ENCODE assay signal across 23 mouse cellular contexts in genomic region chr13:47298010-47298409, GRCm38 (mm10).
DNase-seq lines count a peak whose midpoint lies in the region; ATAC-seq lines count a peak whose summit lies in the region.
"Had no signal": no experiment of that assay in that cellular context is flagged by ENCODE, and none has a peak within 500 bp of the region (broad histone marks: within the 10 kb centered on the region; RNA-seq: fewer than 3 reads in every experiment).

No protein-coding gene starts in this region.

- H3K4me3 ChIP-seq in hindbrain, embryonic 16.5 days (ENCODE audit: low read length) = no peak overlapping the region
- H3K4me3 ChIP-seq in hindbrain, embryonic 10.5 days = no peak overlapping the region
- H3K4me3 ChIP-seq in forebrain, embryonic 16.5 days (replicated peaks; ENCODE audit: low read length) = no peak overlapping the region
- no peak overlapping the region for H3K4me3 ChIP-seq in neural tube, embryonic 12.5 days
- H3K4me3 ChIP-seq: embryonic facial prominence, embryonic 15.5 days; heart, embryonic 10.5 days; limb, embryonic 13.5 days; liver, embryonic 13.5 days; midbrain, embryonic 12.5 days had no signal

- H3K27me3 ChIP-seq in hindbrain, embryonic 16.5 days (replicated peaks; ENCODE audit: control insufficient read depth, insufficient read depth, low read length) = no peaks in the 10 kb centered on the region
- no peaks in the 10 kb centered on the region for H3K27me3 ChIP-seq in hindbrain, embryonic 10.5 days (ENCODE audit: insufficient read depth, poor library complexity, severe bottlenecking)
- H3K27me3 ChIP-seq in forebrain, embryonic 16.5 days (replicated peaks; ENCODE audit: control insufficient read depth, insufficient read depth, low read length) = no peaks in the 10 kb centered on the region
- H3K27me3 ChIP-seq in neural tube, embryonic 12.5 days (replicated peaks) = no peaks in the 10 kb centered on the region
- H3K27me3 ChIP-seq: embryonic facial prominence, embryonic 15.5 days; liver, embryonic 13.5 days; midbrain, embryonic 12.5 days had no signal

- peaks cover 3% of the 10 kb centered on the region; the same call in 1 of the 2 replicates for H3K4me1 ChIP-seq in hindbrain, embryonic 16.5 days (ENCODE audit: control insufficient read depth, insufficient read depth, low read depth, low read length)
- 0 out of 2 replicates have a peak, but pooled peaks cover 4% of the 10 kb centered on the region for H3K4me1 ChIP-seq in hindbrain, embryonic 10.5 days (replicated peaks)
- peaks cover 2% of the 10 kb centered on the region; the same call in 1 of the 2 replicates for H3K4me1 ChIP-seq in forebrain, embryonic 16.5 days (replicated peaks; ENCODE audit: control insufficient read depth, insufficient read depth, low read length)
- no peaks in the 10 kb centered on the region for H3K4me1 ChIP-seq in neural tube, embryonic 12.5 days
- H3K4me1 ChIP-seq: embryonic facial prominence, embryonic 15.5 days; liver, embryonic 13.5 days had no signal

- H3K27ac ChIP-seq in hindbrain, embryonic 16.5 days (ENCODE audit: low read depth, low read length) = no peak overlapping the region
- H3K27ac ChIP-seq in hindbrain, embryonic 10.5 days = no peak overlapping the region
- no peak overlapping the region for H3K27ac ChIP-seq in forebrain, embryonic 16.5 days (ENCODE audit: low read length)
- H3K27ac ChIP-seq in neural tube, embryonic 12.5 days = no peak overlapping the region
- H3K27ac ChIP-seq: embryonic facial prominence, embryonic 15.5 days; heart, embryonic 10.5 days; kidney, postnatal 0 days; limb, embryonic 13.5 days; liver, embryonic 13.5 days; macrophage; midbrain, embryonic 12.5 days had no signal

- no peak for ATAC-seq in hindbrain, embryonic 16.5 days
- ATAC-seq in forebrain, embryonic 16.5 days = peak; percentile 49; the same call in 1 of the 2 replicates
- ATAC-seq in neural tube, embryonic 12.5 days (ENCODE audit: low FRiP score, low read depth) = 0 out of 2 replicates have a peak, but pooled peaks have one; percentile 29
- no peak for ATAC-seq in monocyte, adult 5-6 weeks (replicated peaks; ENCODE audit: insufficient number of reproducible peaks, low FRiP score, low TSS enrichment, poor library complexity, severe bottlenecking)
- ATAC-seq: activated CD4-positive, CD25-positive, alpha-beta regulatory T cell, adult 4 months had no signal

- 38% methylated on average over 11 of the region's 11 CpGs for WGBS in hindbrain, embryonic 16.5 days
- 70% methylated on average over 11 of the region's 11 CpGs for WGBS in hindbrain, embryonic 10.5 days
- WGBS in forebrain, embryonic 16.5 days = 46% methylated on average over 11 of the region's 11 CpGs
- 29% methylated on average over 11 of the region's 11 CpGs for WGBS in neural tube, embryonic 12.5 days

- H3K9ac ChIP-seq in hindbrain, embryonic 16.5 days (ENCODE audit: low read depth, low read length) = no peak overlapping the region
- H3K9ac ChIP-seq in forebrain, embryonic 16.5 days (replicated peaks; ENCODE audit: low read depth, low read length) = no peak overlapping the region
- no peak overlapping the region for H3K9ac ChIP-seq in neural tube, embryonic 12.5 days
- H3K9ac ChIP-seq: embryonic facial prominence, embryonic 15.5 days; limb, embryonic 13.5 days; liver, embryonic 13.5 days; lung, embryonic 14.5 days; midbrain, embryonic 12.5 days had no signal

- H3K36me3 ChIP-seq in hindbrain, embryonic 16.5 days (ENCODE audit: control insufficient read depth, insufficient read depth, low read length) = no peaks in the 10 kb centered on the region
- H3K36me3 ChIP-seq in hindbrain, embryonic 10.5 days = no peaks in the 10 kb centered on the region
- no peaks in the 10 kb centered on the region for H3K36me3 ChIP-seq in forebrain, embryonic 16.5 days (ENCODE audit: control insufficient read depth, insufficient read depth)
- no peaks in the 10 kb centered on the region for H3K36me3 ChIP-seq in neural tube, embryonic 12.5 days
- H3K36me3 ChIP-seq: embryonic facial prominence, embryonic 15.5 days; heart, embryonic 10.5 days; limb, embryonic 13.5 days; liver, embryonic 13.5 days; midbrain, embryonic 12.5 days had no signal

- no peaks in the 10 kb centered on the region for H3K9me3 ChIP-seq in hindbrain, embryonic 16.5 days (ENCODE audit: control insufficient read depth, low read length)
- H3K9me3 ChIP-seq in hindbrain, embryonic 10.5 days = no peaks in the 10 kb centered on the region
- no peaks in the 10 kb centered on the region for H3K9me3 ChIP-seq in forebrain, embryonic 16.5 days (ENCODE audit: control insufficient read depth, low read length)
- H3K9me3 ChIP-seq in neural tube, embryonic 12.5 days = no peaks in the 10 kb centered on the region
- H3K9me3 ChIP-seq: embryonic facial prominence, embryonic 15.5 days; heart, embryonic 10.5 days; limb, embryonic 13.5 days; liver, embryonic 13.5 days; midbrain, embryonic 12.5 days had no signal

- DNase-seq in hindbrain, embryonic 10.5 days (ENCODE audit: low spot score) = no peak
- peak; percentile 44 for DNase-seq in brain, adult 2 months (ENCODE audit: low read depth, low spot score)
- no peak for DNase-seq in spleen, adult 18-20 months
- DNase-seq: adrenal gland, postnatal 10 days; cerebellum, adult 18-20 months; cerebellum, postnatal 36 days; heart, postnatal 10 days; kidney, adult 18-20 months; liver, embryonic 13.5 days; lung, embryonic 14.5 days; right cerebral cortex, postnatal 4 days; thymus, postnatal 36 days had no signal

- H3K4me2 ChIP-seq in hindbrain, embryonic 16.5 days (ENCODE audit: low read length) = peak overlapping the region; percentile 35
- no peak overlapping the region for H3K4me2 ChIP-seq in forebrain, embryonic 16.5 days (ENCODE audit: low read length)
- H3K4me2 ChIP-seq in neural tube, embryonic 12.5 days (replicated peaks) = 0 out of 2 replicates have a peak overlapping the region, but pooled peaks have one; percentile 14
- H3K4me2 ChIP-seq: embryonic facial prominence, embryonic 15.5 days; limb, embryonic 13.5 days; liver, embryonic 13.5 days; lung, embryonic 14.5 days; midbrain, embryonic 12.5 days had no signal

Comparison
In these comparisons a context has a peak if more than half of its experiments do, and no peak if none do; other contexts are left out.
1. ATAC-seq: peak in forebrain, embryonic 16.5 days (single experiment) and neural tube, embryonic 12.5 days (single experiment); none in hindbrain, embryonic 16.5 days (single experiment) and monocyte, adult 5-6 weeks (single experiment).